Mouse (Mus musculus): ENCODE results near the gene Insig1. TPM values are rescaled to one million over a fixed set of nuclear protein-coding genes. Genes with fewer than 3 reads are reported as not detected.

Insig1 gene
- polyA plus RNA-seq (2015; fragmentation: Nextera tagmentation; extraction: Ambion mirVana), result 45.2 and 45.9 TPM in 2 replicates

DNA sequence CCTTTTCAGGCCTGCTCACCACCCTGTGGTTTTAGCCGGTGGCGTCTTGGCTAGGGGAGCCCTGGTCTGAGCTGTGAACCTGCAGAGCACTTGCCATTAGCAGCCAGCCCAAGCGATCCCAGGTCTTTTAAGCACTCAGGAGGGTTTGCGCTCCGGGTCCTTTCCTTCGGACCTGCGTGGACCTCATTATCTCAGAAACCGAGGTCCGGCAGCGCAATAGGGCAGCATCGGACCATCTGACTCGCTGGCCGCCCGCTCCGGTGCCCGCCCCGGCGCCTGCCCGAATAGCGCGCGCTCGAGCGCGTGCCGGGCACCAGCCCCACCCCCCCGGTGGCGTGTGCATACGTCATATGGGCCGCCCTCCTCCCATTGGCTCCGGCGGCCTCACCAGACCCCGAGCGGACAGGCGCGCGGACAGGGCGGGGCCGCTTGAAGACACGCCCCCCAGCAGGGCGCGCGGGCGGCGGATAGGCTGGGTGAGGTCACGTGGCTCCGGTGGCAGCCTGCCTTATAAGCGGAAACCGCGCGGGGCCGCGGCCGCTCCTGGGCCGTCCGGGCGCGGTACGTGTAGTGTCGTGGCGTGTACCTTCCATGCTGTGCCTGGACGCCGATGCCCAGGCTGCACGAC is at the start of gene Insig1:
TSS of gene Insig1 (plus strand) at position 536 of the 628 bp plus-strand sequence.
- peak within 1 kb of the TSS; percentile 91 for H3K27ac ChIP-seq
- peak; percentile 96 for ATAC-seq (ENCODE audit: insufficient number of reproducible peaks, insufficient read depth, low FRiP score, low TSS enrichment, low read depth)
- WGBS, result under 1% methylated on average over 64 of the region's 64 CpGs
- H3K4me3 ChIP-seq, result peak within 1 kb of the TSS; percentile 83
- peak within 1 kb of the TSS; percentile 85 for H3K9ac ChIP-seq
- H3K9me3 ChIP-seq, result no peaks in the 10 kb centered on the region
- H3K27me3 ChIP-seq, result no peaks in the 10 kb centered on the region
- H3K36me3 ChIP-seq, result peaks cover 32% of the 10 kb centered on the region
- peak within 1 kb of the TSS; percentile 77 for H3K4me2 ChIP-seq
- H3K4me1 ChIP-seq, result peaks cover 24% of the 10 kb centered on the region

DNA sequence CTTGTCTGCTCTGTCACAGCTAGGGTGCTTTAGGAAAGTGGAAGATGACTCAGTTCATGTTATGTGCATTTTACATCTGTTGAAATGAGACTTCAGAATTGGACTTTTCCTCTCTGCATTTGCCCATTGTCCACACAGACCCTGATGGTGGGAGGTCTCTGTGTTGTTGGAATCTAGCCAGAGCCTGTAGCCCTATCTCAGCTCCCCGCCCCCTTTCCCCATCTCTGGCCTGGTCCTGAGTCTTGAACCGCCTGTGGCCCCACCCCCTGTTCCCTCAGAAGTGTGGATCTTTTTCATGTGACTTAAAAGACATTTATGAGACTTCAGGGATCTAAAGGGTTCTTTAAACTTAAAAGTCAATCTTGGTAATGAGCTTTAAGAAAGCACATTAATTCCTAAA is 47.7 kb upstream of the Insig1 start:
- Histone ChIP-seq H3K4me3 (no peak overlapping the region), H3K36me3 (no peaks in the 10 kb centered on the region), H3K9ac (no peak overlapping the region), H3K4me1 (no peaks in the 10 kb centered on the region), H3K27me3 (no peaks in the 10 kb centered on the region), H3K27ac (no peak overlapping the region), H3K4me2 (no peak overlapping the region), H3K9me3 (peaks cover 3% of the 10 kb centered on the region; the same call in 1 of the 2 replicates)
- ATAC-seq (ENCODE audit: insufficient number of reproducible peaks, insufficient read depth, low FRiP score, low TSS enrichment, low read depth), result no peak
- 51% methylated on average over 2 of the region's 2 CpGs for WGBS

DNA sequence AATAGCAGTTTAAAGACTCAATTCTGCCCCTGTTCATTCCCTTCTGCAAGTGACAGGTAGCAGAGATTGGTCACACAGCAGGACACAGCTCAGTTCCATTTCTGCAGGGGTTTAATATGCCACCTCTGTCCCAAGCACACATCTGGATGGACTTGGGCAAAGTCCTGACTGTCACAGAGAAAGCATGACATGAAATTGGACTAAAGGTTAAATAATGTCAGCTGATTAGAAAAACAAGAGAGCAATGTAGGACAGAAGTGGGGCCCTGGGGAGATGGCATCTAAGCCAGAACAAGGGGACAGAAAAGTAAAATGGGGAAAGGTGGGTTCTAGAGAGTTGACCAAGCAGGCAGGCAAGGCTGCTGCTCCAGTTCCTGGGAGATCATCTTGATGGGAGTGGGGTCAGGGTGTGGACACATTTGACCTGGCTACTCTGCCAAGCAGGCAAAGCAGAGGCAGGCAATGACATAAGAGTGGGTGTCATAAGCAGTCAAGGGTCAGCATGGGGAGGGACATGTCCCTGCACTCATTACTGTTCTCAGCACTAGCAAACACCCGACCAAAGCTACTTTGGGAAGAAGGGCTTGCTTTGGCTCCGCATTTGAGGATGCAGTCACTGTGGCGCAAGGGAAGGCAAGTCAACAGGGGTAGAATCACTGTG is 39.5 kb upstream of the Insig1 start:
- Histone ChIP-seq H3K9me3 (no peaks in the 10 kb centered on the region), H3K4me2 (no peak overlapping the region), H3K4me1 (no peaks in the 10 kb centered on the region), H3K9ac (no peak overlapping the region), H3K4me3 (no peak overlapping the region), H3K27me3 (no peaks in the 10 kb centered on the region), H3K36me3 (no peaks in the 10 kb centered on the region), H3K27ac (no peak overlapping the region)
- no peak for ATAC-seq (ENCODE audit: insufficient number of reproducible peaks, insufficient read depth, low FRiP score, low TSS enrichment, low read depth)
- 87% methylated on average over 3 of the region's 3 CpGs for WGBS

GRCm38 (mm10) chr5:28032866-28033265 is 38.3 kb upstream of the Insig1 start:
- H3K27ac ChIP-seq, result no peak overlapping the region
- no peak overlapping the region for H3K4me3 ChIP-seq
- 0 out of 2 replicates have a peak overlapping the region, but pooled peaks have one; percentile 11 for H3K9ac ChIP-seq
- H3K9me3 ChIP-seq, result no peaks in the 10 kb centered on the region
- 84% methylated on average over 10 of the region's 10 CpGs for WGBS
- no peak for ATAC-seq (ENCODE audit: insufficient number of reproducible peaks, insufficient read depth, low FRiP score, low TSS enrichment, low read depth)
- H3K4me1 ChIP-seq, result peaks cover 10% of the 10 kb centered on the region
- no peaks in the 10 kb centered on the region for H3K36me3 ChIP-seq
- no peak overlapping the region for H3K4me2 ChIP-seq
- no peaks in the 10 kb centered on the region for H3K27me3 ChIP-seq

GRCm38 (mm10) chr5:28033281-28033680 is 37.9 kb upstream of the Insig1 start:
- ATAC-seq (ENCODE audit: insufficient number of reproducible peaks, insufficient read depth, low FRiP score, low TSS enrichment, low read depth), result no peak
- WGBS, result 83% methylated on average over 5 of the region's 5 CpGs
- Histone ChIP-seq H3K27ac (no peak overlapping the region), H3K4me1 (peaks cover 14% of the 10 kb centered on the region), H3K9me3 (no peaks in the 10 kb centered on the region), H3K9ac (0 out of 2 replicates have a peak overlapping the region, but pooled peaks have one; percentile 11), H3K27me3 (no peaks in the 10 kb centered on the region), H3K36me3 (no peaks in the 10 kb centered on the region), H3K4me3 (no peak overlapping the region), H3K4me2 (no peak overlapping the region)

- Histone ChIP-seq H3K4me3 (no peak overlapping the region), H3K9ac (no peak overlapping the region), H3K27ac (no peak overlapping the region), H3K36me3 (no peaks in the 10 kb centered on the region), H3K9me3 (no peaks in the 10 kb centered on the region), H3K4me2 (no peak overlapping the region), H3K4me1 (peaks cover 15% of the 10 kb centered on the region), H3K27me3 (no peaks in the 10 kb centered on the region)
- WGBS, result 83% methylated on average over 5 of the region's 5 CpGs
- no peak for ATAC-seq (ENCODE audit: insufficient number of reproducible peaks, insufficient read depth, low FRiP score, low TSS enrichment, low read depth)
Observed at GRCm38 (mm10) chr5:28033826-28034225, 37.3 kb upstream of the Insig1 start.

DNA sequence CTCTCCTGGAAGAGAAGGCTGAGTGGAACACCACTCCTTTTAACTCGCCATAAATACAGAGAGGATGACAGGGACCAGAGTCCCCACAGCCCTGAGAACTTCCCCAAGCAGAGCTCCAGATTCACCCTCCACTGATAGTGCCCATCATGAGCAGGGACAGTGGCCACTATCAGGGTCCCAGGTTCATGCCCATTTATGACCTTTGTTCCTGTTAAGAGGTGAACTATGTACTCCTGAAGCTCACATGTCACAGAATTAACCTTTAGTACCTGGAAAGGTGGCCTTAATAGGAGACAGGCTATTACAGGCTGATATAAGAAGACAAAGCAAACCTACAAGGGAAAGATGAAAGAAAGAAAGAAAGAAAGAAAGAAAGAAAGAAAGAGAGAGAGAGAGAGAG is 35.2 kb upstream of the Insig1 start:
- no peaks in the 10 kb centered on the region for H3K9me3 ChIP-seq
- no peak for ATAC-seq (ENCODE audit: insufficient number of reproducible peaks, insufficient read depth, low FRiP score, low TSS enrichment, low read depth)

GRCm38 (mm10) chr5:28036518-28036917 is 34.6 kb upstream of the Insig1 start:
- Histone ChIP-seq H3K27ac (no peak overlapping the region), H3K9me3 (no peaks in the 10 kb centered on the region), H3K4me3 (no peak overlapping the region), H3K36me3 (no peaks in the 10 kb centered on the region), H3K4me2 (no peak overlapping the region), H3K27me3 (no peaks in the 10 kb centered on the region), H3K4me1 (peaks cover 15% of the 10 kb centered on the region), H3K9ac (no peak overlapping the region)
- no peak for ATAC-seq (ENCODE audit: insufficient number of reproducible peaks, insufficient read depth, low FRiP score, low TSS enrichment, low read depth)
- 73% methylated on average over 1 of the region's 1 CpGs for WGBS

More for the DNA sequence above, 35.2 kb upstream of the Insig1 start:
- H3K27ac ChIP-seq, result no peak overlapping the region
- H3K4me2 ChIP-seq, result no peak overlapping the region
- peaks cover 15% of the 10 kb centered on the region for H3K4me1 ChIP-seq
- WGBS, result 65% methylated on average over 1 of the region's 1 CpGs
- no peak overlapping the region for H3K9ac ChIP-seq
- H3K36me3 ChIP-seq, result no peaks in the 10 kb centered on the region
- no peak overlapping the region for H3K4me3 ChIP-seq
- no peaks in the 10 kb centered on the region for H3K27me3 ChIP-seq

DNA sequence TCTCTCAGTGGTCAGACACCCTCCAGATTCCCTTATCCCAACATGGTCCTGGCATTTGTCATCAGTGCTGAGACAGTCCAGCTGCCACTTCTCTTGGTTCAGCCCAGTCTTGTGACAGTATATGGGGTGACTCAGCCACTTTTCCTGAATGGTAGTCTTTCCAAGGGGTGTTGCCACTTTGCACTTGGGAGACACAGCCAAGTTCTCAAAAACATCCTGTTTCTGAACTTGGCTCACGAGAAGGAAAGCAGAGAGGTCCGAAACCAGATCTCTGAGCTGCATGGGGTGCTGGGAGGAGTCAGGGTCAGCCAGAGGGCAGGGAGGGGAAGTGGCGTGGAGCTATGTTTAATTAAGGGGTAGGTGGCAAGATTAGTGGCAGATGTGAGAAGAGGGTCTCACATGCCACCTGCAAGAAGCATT is 34.0 kb upstream of the Insig1 start:
- 12% methylated on average over 3 of the region's 3 CpGs for WGBS
- Histone ChIP-seq H3K9ac (no peak overlapping the region), H3K27ac (no peak overlapping the region)

GRCm38 (mm10) chr5:28037639-28038038 is 33.5 kb upstream of the Insig1 start:
- WGBS, result 40% methylated on average over 5 of the region's 5 CpGs
- H3K27ac ChIP-seq, result no peak overlapping the region
- no peak for ATAC-seq (ENCODE audit: insufficient number of reproducible peaks, insufficient read depth, low FRiP score, low TSS enrichment, low read depth)

More for the DNA sequence above, 34.0 kb upstream of the Insig1 start:
- peaks cover 15% of the 10 kb centered on the region for H3K4me1 ChIP-seq
- ATAC-seq (ENCODE audit: insufficient number of reproducible peaks, insufficient read depth, low FRiP score, low TSS enrichment, low read depth), result no peak
- H3K4me2 ChIP-seq, result no peak overlapping the region
- no peak overlapping the region for H3K4me3 ChIP-seq
- no peaks in the 10 kb centered on the region for H3K27me3 ChIP-seq
- no peaks in the 10 kb centered on the region for H3K36me3 ChIP-seq
- H3K9me3 ChIP-seq, result no peaks in the 10 kb centered on the region

GRCm38 (mm10) chr5:28038115-28038514 is 33.0 kb upstream of the Insig1 start:
- Histone ChIP-seq H3K4me2 (no peak overlapping the region), H3K27me3 (no peaks in the 10 kb centered on the region), H3K4me1 (peaks cover 15% of the 10 kb centered on the region), H3K27ac (no peak overlapping the region), H3K9ac (no peak overlapping the region), H3K36me3 (no peaks in the 10 kb centered on the region), H3K4me3 (no peak overlapping the region), H3K9me3 (no peaks in the 10 kb centered on the region)
- ATAC-seq (ENCODE audit: insufficient number of reproducible peaks, insufficient read depth, low FRiP score, low TSS enrichment, low read depth), result 0 out of 2 replicates have a peak, but pooled peaks have one; percentile 66
- 14% methylated on average over 2 of the region's 2 CpGs for WGBS

More at GRCm38 (mm10) chr5:28037639-28038038, 33.5 kb upstream of the Insig1 start:
- Histone ChIP-seq H3K4me3 (no peak overlapping the region), H3K9me3 (no peaks in the 10 kb centered on the region), H3K4me2 (no peak overlapping the region), H3K9ac (no peak overlapping the region), H3K27me3 (no peaks in the 10 kb centered on the region), H3K4me1 (peaks cover 15% of the 10 kb centered on the region), H3K36me3 (no peaks in the 10 kb centered on the region)

Data from embryonic facial prominence, embryonic 13.5 days (tissue).